Mouse (Mus musculus): ENCODE data around the gene Phtf2. TPM values are rescaled to one million over a fixed set of nuclear protein-coding genes. Genes with fewer than 3 reads are reported as not detected.

The Phtf2 gene
- polyA plus RNA-seq, 1 experiment from 2014 or later = 11.6 TPM

DNA sequence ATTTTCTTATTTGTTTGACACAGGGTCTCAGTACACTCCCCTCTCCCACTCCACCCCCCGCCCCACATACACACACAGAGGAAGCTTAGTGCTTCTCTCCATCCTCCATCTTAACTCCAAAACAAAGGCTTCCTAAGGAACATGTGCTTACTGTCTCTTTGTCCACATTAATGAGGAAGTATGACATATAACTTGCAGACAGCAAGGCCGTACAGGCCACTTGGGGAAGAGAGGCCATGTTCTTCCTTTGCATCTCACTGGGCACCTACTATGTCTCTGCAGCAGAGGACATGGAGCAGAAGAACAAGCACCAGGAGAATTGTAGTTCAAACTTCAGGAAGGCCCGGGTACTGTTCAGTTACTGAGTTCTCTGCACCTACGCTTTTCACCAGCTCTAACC lies 21.4 kb downstream of the Phtf2 start:
- Histone ChIP-seq H3K4me1 (peaks cover 5% of the 10 kb centered on the region; the same call in 1 of the 2 replicates), H3K36me3 (peaks cover 8% of the 10 kb centered on the region), H3K4me3 (no peak overlapping the region), H3K9me3 (replicated peaks) (no peaks in the 10 kb centered on the region), H3K27ac (no peak overlapping the region), H3K9ac (no peak overlapping the region), H3K27me3 (replicated peaks) (no peaks in the 10 kb centered on the region), H3K4me2 (no peak overlapping the region)
- no peak for ATAC-seq
- WGBS (ENCODE audit: insufficient replicate concordance) = 83% methylated on average over 4 of the region's 4 CpGs

DNA sequence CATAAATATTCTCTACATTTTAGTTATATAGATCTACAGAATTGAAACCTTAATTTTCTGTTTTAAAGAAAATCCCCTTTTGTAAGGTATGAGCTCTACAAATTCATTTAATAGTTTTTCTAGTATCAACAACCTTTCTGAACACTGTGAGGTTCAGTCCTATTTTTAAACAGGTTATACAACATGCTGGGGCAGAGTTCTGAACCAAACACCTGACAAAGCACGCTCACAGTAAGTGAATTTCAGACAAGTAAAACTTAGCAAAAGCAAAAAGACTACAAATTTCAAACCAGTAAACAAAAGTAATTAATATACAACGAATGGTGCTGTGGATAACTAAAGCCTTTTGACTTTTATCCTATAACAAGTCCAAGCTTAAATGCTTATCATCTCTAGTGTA lies 23.5 kb downstream of the Phtf2 start:
- H3K9me3 ChIP-seq (replicated peaks) = no peaks in the 10 kb centered on the region
- H3K36me3 ChIP-seq = peaks cover 8% of the 10 kb centered on the region
- H3K4me1 ChIP-seq = no peaks in the 10 kb centered on the region
- H3K9ac ChIP-seq = no peak overlapping the region
- no peak overlapping the region for H3K4me3 ChIP-seq
- ATAC-seq = no peak
- H3K27ac ChIP-seq = no peak overlapping the region
- no peak overlapping the region for H3K4me2 ChIP-seq
- no peaks in the 10 kb centered on the region for H3K27me3 ChIP-seq (replicated peaks)
- WGBS (ENCODE audit: insufficient replicate concordance) = 79% methylated on average over 2 of the region's 2 CpGs

DNA sequence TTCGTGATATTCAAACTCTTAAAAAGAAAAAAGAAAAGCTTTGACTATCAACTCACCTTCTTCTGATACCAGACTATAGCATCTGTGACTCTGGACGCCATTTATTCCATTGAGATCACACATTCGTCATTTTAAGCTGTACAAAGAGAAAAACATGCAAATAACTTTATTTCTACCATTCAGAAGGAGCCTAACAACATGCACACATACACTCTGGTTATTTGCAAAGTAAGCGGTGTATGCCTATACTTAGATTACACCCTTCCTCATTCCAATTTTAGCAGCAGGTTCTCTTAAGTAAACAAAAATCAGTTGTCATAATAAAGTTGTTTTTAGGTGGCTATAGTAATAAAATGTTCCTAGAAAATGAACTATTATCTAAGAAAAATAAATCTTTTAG lies 26.9 kb downstream of the Phtf2 start:
- Histone ChIP-seq H3K9ac (no peak overlapping the region), H3K36me3 (peaks cover 11% of the 10 kb centered on the region), H3K4me1 (no peaks in the 10 kb centered on the region), H3K27ac (no peak overlapping the region), H3K4me2 (no peak overlapping the region), H3K9me3 (replicated peaks) (no peaks in the 10 kb centered on the region), H3K27me3 (replicated peaks) (no peaks in the 10 kb centered on the region), H3K4me3 (no peak overlapping the region)
- ATAC-seq = no peak
- 75% methylated on average over 4 of the region's 4 CpGs for WGBS (ENCODE audit: insufficient replicate concordance)

DNA sequence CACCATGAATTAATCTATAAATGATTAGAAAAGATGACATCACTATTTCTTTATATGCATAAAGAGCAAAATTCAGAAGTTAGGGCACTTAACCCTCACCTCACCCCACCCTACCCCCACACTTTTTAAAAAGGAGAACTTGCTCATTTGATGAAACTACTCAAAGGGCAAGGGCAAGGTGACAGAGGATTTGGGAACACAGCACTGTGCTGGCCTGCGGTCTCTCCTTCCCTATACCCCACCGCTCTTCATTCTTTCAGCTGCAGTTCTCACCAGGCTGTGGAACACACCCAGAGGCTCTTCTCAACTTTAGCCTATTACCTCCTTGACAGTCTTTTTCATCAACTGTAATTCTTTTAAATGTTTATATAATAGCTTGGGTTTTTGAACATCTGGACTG lies 34.9 kb downstream of the Phtf2 start:
- ATAC-seq = no peak
- Histone ChIP-seq H3K4me2 (no peak overlapping the region), H3K36me3 (no peaks in the 10 kb centered on the region), H3K9ac (no peak overlapping the region), H3K4me1 (peaks cover 25% of the 10 kb centered on the region), H3K27ac (no peak overlapping the region), H3K9me3 (replicated peaks) (no peaks in the 10 kb centered on the region), H3K27me3 (replicated peaks) (no peaks in the 10 kb centered on the region), H3K4me3 (no peak overlapping the region)
- 89% methylated on average over 2 of the region's 2 CpGs for WGBS (ENCODE audit: insufficient replicate concordance)

DNA sequence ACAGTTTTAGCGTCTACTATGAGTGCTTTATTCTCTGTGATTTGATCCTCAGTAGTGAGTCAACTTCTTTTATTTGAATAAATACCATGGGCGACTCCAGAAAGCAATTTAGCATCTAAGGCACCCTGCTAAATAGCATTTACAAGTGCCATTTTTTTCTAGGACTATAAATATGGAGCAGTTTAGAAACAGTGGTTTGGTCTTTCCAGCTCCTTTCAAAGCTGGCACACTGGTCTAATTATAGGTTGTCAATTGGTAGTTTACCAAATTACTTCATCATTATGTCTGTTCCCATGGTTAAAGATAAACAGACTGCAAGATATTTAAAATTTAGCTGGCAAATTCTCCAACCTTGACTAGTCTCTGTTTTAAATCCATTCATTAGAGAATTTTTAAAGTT lies 38.1 kb downstream of the Phtf2 start:
- 73% methylated on average over 2 of the region's 2 CpGs for WGBS (ENCODE audit: insufficient replicate concordance)
- Histone ChIP-seq H3K27ac (no peak overlapping the region), H3K9me3 (replicated peaks) (no peaks in the 10 kb centered on the region), H3K4me2 (no peak overlapping the region), H3K9ac (no peak overlapping the region), H3K4me1 (peaks cover 25% of the 10 kb centered on the region), H3K27me3 (replicated peaks) (no peaks in the 10 kb centered on the region), H3K4me3 (no peak overlapping the region), H3K36me3 (no peaks in the 10 kb centered on the region)
- no peak for ATAC-seq

DNA sequence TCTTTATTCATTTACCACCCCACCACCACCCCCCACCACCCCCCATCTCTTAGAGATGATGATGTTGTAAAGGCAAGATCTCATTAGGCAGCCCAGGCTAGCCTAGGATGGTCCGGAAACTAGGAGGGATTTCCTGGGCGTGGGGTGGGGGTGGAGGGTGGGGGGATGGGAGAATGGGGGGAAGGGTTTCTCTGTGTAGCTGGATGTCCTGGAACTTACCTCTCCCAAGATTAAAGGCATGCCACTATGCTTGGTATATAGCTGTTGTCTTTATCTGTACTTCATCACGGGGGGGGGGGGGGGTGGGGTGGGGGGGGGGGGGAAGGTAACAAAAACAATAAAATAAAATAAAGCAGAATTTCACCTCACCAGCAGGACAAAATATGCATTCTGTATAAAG lies 38.5 kb downstream of the Phtf2 start:
- Histone ChIP-seq H3K27me3 (replicated peaks) (no peaks in the 10 kb centered on the region), H3K9ac (no peak overlapping the region), H3K4me1 (peaks cover 25% of the 10 kb centered on the region), H3K9me3 (replicated peaks) (no peaks in the 10 kb centered on the region), H3K27ac (no peak overlapping the region), H3K4me3 (no peak overlapping the region), H3K36me3 (no peaks in the 10 kb centered on the region), H3K4me2 (no peak overlapping the region)
- 54% methylated on average over 2 of the region's 3 CpGs for WGBS (ENCODE audit: insufficient replicate concordance)
- ATAC-seq = no peak

DNA sequence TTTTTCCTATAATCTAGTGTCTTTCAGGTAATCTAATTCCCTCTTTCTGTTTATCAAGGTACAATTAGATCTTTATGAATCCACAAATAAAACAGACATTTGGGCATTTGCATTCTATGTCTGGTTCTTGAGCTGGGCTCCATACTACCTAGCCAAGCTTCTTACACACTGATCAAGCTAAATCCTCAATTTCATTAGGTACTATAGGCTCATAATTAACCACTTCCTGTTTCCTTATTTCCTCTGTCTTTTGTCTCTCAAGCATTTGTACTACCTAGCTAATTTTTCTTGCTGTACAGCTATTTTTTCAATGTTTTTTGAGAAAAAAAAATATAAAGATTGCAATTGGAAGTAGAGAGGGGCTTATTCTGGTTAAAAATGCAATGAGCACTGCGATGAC lies 44.8 kb downstream of the Phtf2 start:
- WGBS (ENCODE audit: insufficient replicate concordance) = 92% methylated on average over 1 of the region's 1 CpGs

DNA sequence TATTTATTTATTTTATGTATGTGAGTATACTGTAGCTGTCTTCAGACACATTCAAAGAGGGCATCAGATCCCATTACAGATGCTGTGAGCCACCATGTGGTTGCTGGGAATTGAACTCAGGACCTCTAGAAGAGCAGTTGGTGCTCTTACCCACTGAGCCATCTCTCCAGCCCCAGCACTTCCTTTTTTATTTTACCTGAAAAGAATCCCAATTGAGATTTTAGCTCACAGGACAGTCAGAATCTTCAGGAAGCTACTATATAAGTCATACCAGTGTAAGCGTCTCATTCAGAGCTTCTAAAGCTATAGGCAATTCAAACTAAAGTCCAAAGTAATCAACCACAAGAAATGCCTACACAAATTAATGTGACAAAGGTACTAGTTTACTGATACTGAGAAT lies 47.5 kb downstream of the Phtf2 start:
- ATAC-seq = no peak
- 81% methylated on average over 1 of the region's 1 CpGs for WGBS (ENCODE audit: insufficient replicate concordance)
- no peaks in the 10 kb centered on the region for H3K27me3 ChIP-seq (replicated peaks)

More for the DNA sequence above, 44.8 kb downstream of the Phtf2 start:
- H3K27me3 ChIP-seq (replicated peaks) = no peaks in the 10 kb centered on the region
- ATAC-seq = no peak
- H3K4me3 ChIP-seq = no peak overlapping the region
- no peaks in the 10 kb centered on the region for H3K4me1 ChIP-seq
- H3K9me3 ChIP-seq (replicated peaks) = no peaks in the 10 kb centered on the region
- H3K9ac ChIP-seq = no peak overlapping the region
- H3K27ac ChIP-seq = no peak overlapping the region
- peaks cover 8% of the 10 kb centered on the region; the same call in 1 of the 2 replicates for H3K36me3 ChIP-seq
- H3K4me2 ChIP-seq = no peak overlapping the region

DNA sequence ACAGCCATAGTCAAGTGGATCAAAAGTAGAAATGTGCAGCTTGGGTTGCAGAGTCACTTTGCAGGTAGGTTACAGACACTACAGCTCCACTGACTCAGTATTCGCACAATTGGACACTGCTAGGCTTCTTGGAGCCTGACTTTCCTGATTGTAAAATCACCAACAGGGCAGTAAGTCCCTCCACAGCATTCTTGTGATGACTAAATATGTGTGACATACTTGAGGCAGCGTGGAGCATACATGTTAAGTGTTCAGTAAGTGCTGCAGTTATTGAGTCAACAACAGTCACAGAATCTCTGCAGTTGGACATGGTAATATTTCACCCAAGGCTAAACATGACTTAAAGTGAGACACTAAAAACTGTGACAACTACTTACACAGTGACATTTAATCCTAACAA lies 50.5 kb downstream of the Phtf2 start:
- 84% methylated on average over 2 of the region's 2 CpGs for WGBS (ENCODE audit: insufficient replicate concordance)
- H3K4me1 ChIP-seq = no peaks in the 10 kb centered on the region
- ATAC-seq = no peak
- H3K4me3 ChIP-seq = no peak overlapping the region
- H3K9me3 ChIP-seq (replicated peaks) = no peaks in the 10 kb centered on the region
- H3K27me3 ChIP-seq (replicated peaks) = no peaks in the 10 kb centered on the region
- H3K27ac ChIP-seq = no peak overlapping the region
- H3K4me2 ChIP-seq = no peak overlapping the region
- no peak overlapping the region for H3K9ac ChIP-seq
- H3K36me3 ChIP-seq = no peaks in the 10 kb centered on the region

More for the DNA sequence above, 47.5 kb downstream of the Phtf2 start:
- Histone ChIP-seq H3K4me3 (no peak overlapping the region), H3K9me3 (replicated peaks) (no peaks in the 10 kb centered on the region), H3K9ac (no peak overlapping the region), H3K4me2 (no peak overlapping the region), H3K27ac (no peak overlapping the region), H3K4me1 (no peaks in the 10 kb centered on the region), H3K36me3 (peaks cover 8% of the 10 kb centered on the region; the same call in 1 of the 2 replicates)

DNA sequence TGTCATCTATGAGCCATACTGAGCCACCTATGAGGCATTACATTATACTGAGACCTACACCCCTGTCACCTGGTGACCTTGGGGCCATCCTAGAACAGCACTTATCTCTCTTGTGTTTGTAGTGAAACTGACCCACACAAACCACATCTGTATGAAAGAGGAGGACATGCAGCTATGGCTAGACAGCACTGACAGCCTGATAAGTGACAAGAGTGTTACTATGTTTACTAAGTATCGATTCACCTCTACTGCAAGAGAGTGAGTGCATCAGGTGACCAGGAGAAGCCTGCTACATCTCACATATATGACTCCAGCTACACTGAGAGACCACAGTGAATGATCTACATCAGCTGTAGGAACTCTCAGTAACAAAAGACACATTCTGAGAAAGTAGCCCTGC lies 51.2 kb downstream of the Phtf2 start:
- Histone ChIP-seq H3K4me3 (no peak overlapping the region), H3K27me3 (replicated peaks) (no peaks in the 10 kb centered on the region), H3K9ac (no peak overlapping the region), H3K9me3 (replicated peaks) (no peaks in the 10 kb centered on the region), H3K36me3 (no peaks in the 10 kb centered on the region), H3K4me1 (no peaks in the 10 kb centered on the region), H3K4me2 (no peak overlapping the region), H3K27ac (no peak overlapping the region)
- peak; percentile 54; the same call in 1 of the 2 replicates for ATAC-seq
- WGBS (ENCODE audit: insufficient replicate concordance) = 69% methylated on average over 1 of the region's 1 CpGs

DNA sequence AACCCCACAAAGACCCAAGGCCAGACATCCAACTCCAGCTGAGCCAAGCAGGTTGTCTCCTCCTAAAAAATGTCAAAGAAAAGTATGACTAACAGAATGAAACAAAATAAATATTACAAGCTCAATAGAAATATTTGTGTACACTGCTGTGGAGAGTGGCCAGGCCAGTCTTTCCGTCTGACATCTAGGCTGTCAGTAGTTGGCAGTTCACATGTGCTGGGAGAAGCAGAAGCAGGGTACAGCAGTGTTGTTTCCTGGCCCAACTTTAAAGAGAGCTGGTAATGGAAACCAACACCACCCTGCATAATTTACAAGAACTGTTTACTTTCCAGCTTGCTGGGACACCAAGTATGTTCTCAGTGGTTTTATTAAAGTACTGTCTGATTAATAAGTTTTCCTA lies 60.3 kb downstream of the Phtf2 start:
- WGBS (ENCODE audit: insufficient replicate concordance) = 84% methylated on average over 1 of the region's 1 CpGs

DNA sequence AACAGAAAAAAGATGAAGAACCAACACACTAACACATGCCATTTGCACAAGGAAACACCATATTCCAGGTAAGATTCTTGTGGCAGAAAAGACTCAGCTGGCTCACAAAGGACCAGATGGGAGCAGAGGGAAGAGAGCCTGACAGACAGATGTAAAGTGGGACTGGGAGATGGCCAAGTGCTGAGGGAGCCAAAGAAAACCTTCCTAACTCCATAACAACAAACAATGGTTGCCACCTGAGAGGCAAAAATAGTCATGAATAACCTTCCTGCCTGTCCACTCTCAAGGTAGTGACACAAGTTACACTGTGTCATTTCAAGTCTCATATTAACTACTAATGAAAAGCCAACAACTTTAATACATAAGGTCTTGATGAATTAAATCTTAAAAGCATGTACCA lies 60.8 kb downstream of the Phtf2 start:
- Histone ChIP-seq H3K36me3 (no peaks in the 10 kb centered on the region), H3K4me2 (no peak overlapping the region), H3K9me3 (replicated peaks) (no peaks in the 10 kb centered on the region), H3K4me3 (no peak overlapping the region), H3K27ac (no peak overlapping the region), H3K9ac (no peak overlapping the region), H3K27me3 (replicated peaks) (no peaks in the 10 kb centered on the region), H3K4me1 (peaks cover 13% of the 10 kb centered on the region)
- no peak for ATAC-seq

More for the DNA sequence above, 60.3 kb downstream of the Phtf2 start:
- Histone ChIP-seq H3K4me2 (no peak overlapping the region), H3K9ac (no peak overlapping the region), H3K27me3 (replicated peaks) (no peaks in the 10 kb centered on the region), H3K9me3 (replicated peaks) (no peaks in the 10 kb centered on the region), H3K27ac (no peak overlapping the region), H3K4me1 (peaks cover 8% of the 10 kb centered on the region), H3K4me3 (no peak overlapping the region), H3K36me3 (no peaks in the 10 kb centered on the region)
- ATAC-seq = no peak

DNA sequence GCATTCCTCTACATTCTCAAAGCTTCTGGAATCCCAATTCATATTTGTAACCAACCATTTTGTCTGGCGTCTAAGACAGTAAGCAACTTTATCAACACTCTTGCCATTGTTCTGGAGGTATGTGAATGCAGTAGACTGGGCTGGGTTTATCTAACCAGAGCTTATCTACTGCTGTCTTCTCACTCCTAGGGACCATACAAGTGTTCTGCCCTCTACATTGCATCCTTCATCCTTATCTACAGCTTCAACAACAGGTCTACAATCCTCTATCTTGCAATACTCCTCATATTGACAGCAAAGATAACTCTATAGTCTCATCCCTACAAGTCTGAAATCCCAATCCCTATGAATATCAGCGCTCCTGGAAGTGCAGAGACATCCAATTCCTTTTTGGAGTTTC lies 66.8 kb downstream of the Phtf2 start:
- Histone ChIP-seq H3K4me1 (peaks cover 38% of the 10 kb centered on the region), H3K9ac (no peak overlapping the region), H3K27me3 (replicated peaks) (no peaks in the 10 kb centered on the region), H3K4me2 (no peak overlapping the region), H3K27ac (no peak overlapping the region), H3K9me3 (replicated peaks) (no peaks in the 10 kb centered on the region), H3K4me3 (no peak overlapping the region), H3K36me3 (no peaks in the 10 kb centered on the region)
- 53% methylated on average over 2 of the region's 2 CpGs for WGBS (ENCODE audit: insufficient replicate concordance)
- ATAC-seq = peak; percentile 83
